Mouse (Mus musculus): Measurements from ENCODE around the gene Cmtr2. TPM values are rescaled to one million over a fixed set of nuclear protein-coding genes. Genes with fewer than 3 reads are reported as not detected.

Cmtr2 gene
- polyA plus RNA-seq, 1 experiment = 6.1 TPM

GRCm38 (mm10) chr8:110182735-110183367 lies 32.6 kb upstream of the Cmtr2 start:
- Histone ChIP-seq H3K36me3 (ENCODE audit: control insufficient read depth, insufficient read depth, low read length, poor library complexity, severe bottlenecking) (no peaks in the 10 kb centered on the region), H3K9ac (ENCODE audit: low read depth, poor library complexity, severe bottlenecking) (no peak overlapping the region), H3K4me1 (ENCODE audit: control insufficient read depth, insufficient read depth, low read length) (no peaks in the 10 kb centered on the region), H3K27me3 (ENCODE audit: control insufficient read depth, insufficient read depth, low read length, poor library complexity, severe bottlenecking) (no peaks in the 10 kb centered on the region), H3K27ac (ENCODE audit: insufficient read depth, low read length) (no peak overlapping the region), H3K4me3 (ENCODE audit: low read depth, low read length) (no peak overlapping the region), H3K9me3 (replicated peaks; ENCODE audit: control insufficient read depth, insufficient read depth, low read length, poor library complexity, severe bottlenecking) (no peaks in the 10 kb centered on the region)
- no peak for TF ChIP-seq CTCF (IDR thresholded peaks at IDR 0.05; ENCODE audit: low read depth, low read length)
- TF ChIP-seq EP300 (IDR thresholded peaks at IDR 0.05; ENCODE audit: insufficient read depth, low read depth, low read length) = no peak
- no peak for TF ChIP-seq POLR2A (IDR thresholded peaks at IDR 0.05; ENCODE audit: insufficient read depth, low read length)

- H3K9me3 ChIP-seq (replicated peaks; ENCODE audit: control insufficient read depth, insufficient read depth, low read length, poor library complexity, severe bottlenecking) = no peaks in the 10 kb centered on the region
- no peaks in the 10 kb centered on the region for H3K36me3 ChIP-seq (ENCODE audit: control insufficient read depth, insufficient read depth, low read length, poor library complexity, severe bottlenecking)
- no peaks in the 10 kb centered on the region for H3K4me1 ChIP-seq (ENCODE audit: control insufficient read depth, insufficient read depth, low read length)
- no peak overlapping the region for H3K4me3 ChIP-seq (ENCODE audit: low read depth, low read length)
- H3K9ac ChIP-seq (ENCODE audit: low read depth, poor library complexity, severe bottlenecking) = no peak overlapping the region
- TF ChIP-seq EP300 (IDR thresholded peaks at IDR 0.05; ENCODE audit: insufficient read depth, low read depth, low read length) (no peak), POLR2A (IDR thresholded peaks at IDR 0.05; ENCODE audit: insufficient read depth, low read length) (no peak), CTCF (IDR thresholded peaks at IDR 0.05; ENCODE audit: low read depth, low read length) (no peak)
- no peak overlapping the region for H3K27ac ChIP-seq (ENCODE audit: insufficient read depth, low read length)
- H3K27me3 ChIP-seq (ENCODE audit: control insufficient read depth, insufficient read depth, low read length, poor library complexity, severe bottlenecking) = no peaks in the 10 kb centered on the region
These were observed 31.7 kb upstream of the Cmtr2 start for GRCm38 (mm10) chr8:110183748-110184147.

GRCm38 (mm10) chr8:110185538-110185937 lies 29.9 kb upstream of the Cmtr2 start:
- Histone ChIP-seq H3K27ac (ENCODE audit: insufficient read depth, low read length) (no peak overlapping the region), H3K4me3 (ENCODE audit: low read depth, low read length) (no peak overlapping the region), H3K27me3 (ENCODE audit: control insufficient read depth, insufficient read depth, low read length, poor library complexity, severe bottlenecking) (no peaks in the 10 kb centered on the region), H3K36me3 (ENCODE audit: control insufficient read depth, insufficient read depth, low read length, poor library complexity, severe bottlenecking) (no peaks in the 10 kb centered on the region), H3K4me1 (ENCODE audit: control insufficient read depth, insufficient read depth, low read length) (no peaks in the 10 kb centered on the region), H3K9me3 (replicated peaks; ENCODE audit: control insufficient read depth, insufficient read depth, low read length, poor library complexity, severe bottlenecking) (no peaks in the 10 kb centered on the region), H3K9ac (ENCODE audit: low read depth, poor library complexity, severe bottlenecking) (no peak overlapping the region)
- TF ChIP-seq EP300 (IDR thresholded peaks at IDR 0.05; ENCODE audit: insufficient read depth, low read depth, low read length) (no peak), CTCF (IDR thresholded peaks at IDR 0.05; ENCODE audit: low read depth, low read length) (no peak)

GRCm38 (mm10) chr8:110188961-110189750 lies 26.3 kb upstream of the Cmtr2 start:
- Histone ChIP-seq H3K36me3 (ENCODE audit: control insufficient read depth, insufficient read depth, low read length, poor library complexity, severe bottlenecking) (no peaks in the 10 kb centered on the region), H3K9me3 (replicated peaks; ENCODE audit: control insufficient read depth, insufficient read depth, low read length, poor library complexity, severe bottlenecking) (no peaks in the 10 kb centered on the region), H3K27me3 (ENCODE audit: control insufficient read depth, insufficient read depth, low read length, poor library complexity, severe bottlenecking) (no peaks in the 10 kb centered on the region), H3K27ac (ENCODE audit: insufficient read depth, low read length) (no peak overlapping the region), H3K4me3 (ENCODE audit: low read depth, low read length) (no peak overlapping the region), H3K9ac (ENCODE audit: low read depth, poor library complexity, severe bottlenecking) (no peak overlapping the region), H3K4me1 (ENCODE audit: control insufficient read depth, insufficient read depth, low read length) (no peaks in the 10 kb centered on the region)
- TF ChIP-seq CTCF (IDR thresholded peaks at IDR 0.05; ENCODE audit: low read depth, low read length) (no peak), EP300 (IDR thresholded peaks at IDR 0.05; ENCODE audit: insufficient read depth, low read depth, low read length) (no peak), POLR2A (IDR thresholded peaks at IDR 0.05; ENCODE audit: insufficient read depth, low read length) (no peak)

GRCm38 (mm10) chr8:110196678-110197077 lies 18.8 kb upstream of the Cmtr2 start:
- Histone ChIP-seq H3K27me3 (ENCODE audit: control insufficient read depth, insufficient read depth, low read length, poor library complexity, severe bottlenecking) (no peaks in the 10 kb centered on the region), H3K4me3 (ENCODE audit: low read depth, low read length) (no peak overlapping the region), H3K9me3 (replicated peaks; ENCODE audit: control insufficient read depth, insufficient read depth, low read length, poor library complexity, severe bottlenecking) (no peaks in the 10 kb centered on the region), H3K36me3 (ENCODE audit: control insufficient read depth, insufficient read depth, low read length, poor library complexity, severe bottlenecking) (no peaks in the 10 kb centered on the region), H3K4me1 (ENCODE audit: control insufficient read depth, insufficient read depth, low read length) (no peaks in the 10 kb centered on the region), H3K27ac (ENCODE audit: insufficient read depth, low read length) (no peak overlapping the region), H3K9ac (ENCODE audit: low read depth, poor library complexity, severe bottlenecking) (no peak overlapping the region)
- no peak for TF ChIP-seq CTCF (IDR thresholded peaks at IDR 0.05; ENCODE audit: low read depth, low read length)
- TF ChIP-seq EP300 (IDR thresholded peaks at IDR 0.05; ENCODE audit: insufficient read depth, low read depth, low read length) = no peak
- no peak for TF ChIP-seq POLR2A (IDR thresholded peaks at IDR 0.05; ENCODE audit: insufficient read depth, low read length)

GRCm38 (mm10) chr8:110201806-110202205 lies 13.7 kb upstream of the Cmtr2 start:
- Histone ChIP-seq H3K27ac (ENCODE audit: insufficient read depth, low read length) (no peak overlapping the region), H3K4me3 (ENCODE audit: low read depth, low read length) (no peak overlapping the region), H3K27me3 (ENCODE audit: control insufficient read depth, insufficient read depth, low read length, poor library complexity, severe bottlenecking) (no peaks in the 10 kb centered on the region), H3K36me3 (ENCODE audit: control insufficient read depth, insufficient read depth, low read length, poor library complexity, severe bottlenecking) (no peaks in the 10 kb centered on the region), H3K4me1 (ENCODE audit: control insufficient read depth, insufficient read depth, low read length) (no peaks in the 10 kb centered on the region), H3K9me3 (replicated peaks; ENCODE audit: control insufficient read depth, insufficient read depth, low read length, poor library complexity, severe bottlenecking) (no peaks in the 10 kb centered on the region), H3K9ac (ENCODE audit: low read depth, poor library complexity, severe bottlenecking) (no peak overlapping the region)
- no peak for TF ChIP-seq EP300 (IDR thresholded peaks at IDR 0.05; ENCODE audit: insufficient read depth, low read depth, low read length)
- TF ChIP-seq POLR2A (IDR thresholded peaks at IDR 0.05; ENCODE audit: insufficient read depth, low read length) = no peak
- peak; percentile 93 for TF ChIP-seq CTCF (IDR thresholded peaks at IDR 0.05; ENCODE audit: low read depth, low read length)

Measured in ES-Bruce4 (cell line).